Mouse (Mus musculus): ENCODE data around the gene Fam13a.

DNA sequence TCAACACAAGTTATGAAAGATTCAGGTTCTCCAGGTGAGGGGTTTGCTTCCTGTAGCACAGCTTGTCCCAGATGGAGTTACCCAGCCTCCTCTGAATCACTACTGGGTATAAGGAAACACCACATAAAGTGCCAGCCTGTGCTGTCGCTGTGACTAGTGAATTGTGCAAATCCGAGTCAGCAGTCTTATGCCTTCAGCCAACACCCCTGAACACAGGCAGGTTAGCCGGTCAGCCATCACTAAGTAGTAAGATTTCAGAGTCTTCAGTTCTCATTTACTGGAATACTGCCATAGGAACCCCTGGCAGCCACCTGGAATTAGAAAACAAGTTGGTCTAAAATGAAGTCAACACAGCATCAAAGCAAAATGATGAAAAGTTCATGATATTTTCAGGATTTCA lies 47.3 kb upstream of the Fam13a start:
- TF ChIP-seq TAL1 (IDR thresholded peaks at IDR 0.05; ENCODE audit: low read length) (no peak), GATA1 (IDR thresholded peaks at IDR 0.05; ENCODE audit: low read length) (no peak)

All from erythroblast, embryonic 14.5 days (primary cell).